Comparison of ENCODE assay signal across 9 mouse cellular contexts in the genomic region with DNA sequence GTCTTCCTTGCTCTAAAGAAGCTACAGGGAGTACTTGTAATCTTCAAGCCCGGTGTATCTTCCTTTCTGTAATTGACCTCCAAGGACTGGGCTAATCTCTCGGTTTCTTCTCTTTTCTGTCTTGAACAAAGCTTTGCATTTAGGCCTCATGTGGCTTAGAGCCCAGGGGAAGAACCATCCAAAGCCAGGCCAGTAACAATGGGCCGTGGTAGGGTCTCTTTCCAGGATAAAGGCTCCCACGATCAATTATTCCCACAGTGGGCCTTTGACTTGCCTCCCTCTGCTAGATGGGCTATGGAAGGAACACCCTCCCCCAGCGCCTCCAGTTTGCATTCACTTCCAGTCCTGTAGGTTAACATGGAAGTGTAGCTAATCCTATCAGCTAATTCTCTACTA.
DNase-seq lines count a peak whose midpoint lies in the region; ATAC-seq lines count a peak whose summit lies in the region.
"Had no signal": no experiment of that assay in that cellular context is flagged by ENCODE, and none has a peak within 500 bp of the region (broad histone marks: within the 10 kb centered on the region; RNA-seq: fewer than 3 reads in every experiment).

No protein-coding gene starts in this region.

- H3K4me3 ChIP-seq in heart, embryonic 13.5 days = no peak overlapping the region
- H3K4me3 ChIP-seq in heart, embryonic 12.5 days = no peak overlapping the region
- H3K4me3 ChIP-seq in lung, embryonic 16.5 days (ENCODE audit: low read length) = no peak overlapping the region
- no peak overlapping the region for H3K4me3 ChIP-seq in intestine, embryonic 15.5 days (replicated peaks)
- H3K4me3 ChIP-seq in stomach, embryonic 14.5 days (ENCODE audit: low read depth, low read length) = no peak overlapping the region

- no peak overlapping the region for H3K9ac ChIP-seq in heart, embryonic 13.5 days
- no peak overlapping the region for H3K9ac ChIP-seq in heart, embryonic 12.5 days
- peak overlapping the region; percentile 1; the same call in 1 of the 2 replicates for H3K9ac ChIP-seq in lung, embryonic 16.5 days (ENCODE audit: low read length)
- H3K9ac ChIP-seq in intestine, embryonic 15.5 days = no peak overlapping the region
- H3K9ac ChIP-seq in stomach, embryonic 14.5 days (replicated peaks; ENCODE audit: low read depth, low read length) = no peak overlapping the region

- H3K27me3 ChIP-seq in heart, embryonic 13.5 days (replicated peaks) = no peaks in the 10 kb centered on the region
- no peaks in the 10 kb centered on the region for H3K27me3 ChIP-seq in heart, embryonic 12.5 days (replicated peaks)
- H3K27me3 ChIP-seq in lung, embryonic 16.5 days (ENCODE audit: control insufficient read depth, insufficient read depth, low read depth, low read length) = no peaks in the 10 kb centered on the region
- H3K27me3 ChIP-seq in intestine, embryonic 15.5 days (replicated peaks) = no peaks in the 10 kb centered on the region
- H3K27me3 ChIP-seq in stomach, embryonic 14.5 days (ENCODE audit: control insufficient read depth, insufficient read depth, low read length) = no peaks in the 10 kb centered on the region

- WGBS in heart, embryonic 13.5 days = 57% methylated on average over 5 of the region's 5 CpGs
- WGBS in heart, embryonic 12.5 days = 67% methylated on average over 5 of the region's 5 CpGs
- 66% methylated on average over 5 of the region's 5 CpGs for whole genome bisulfite sequencing in lung, embryonic 16.5 days
- WGBS in intestine, embryonic 15.5 days = 70% methylated on average over 5 of the region's 5 CpGs
- WGBS in stomach, embryonic 14.5 days = 62% methylated on average over 5 of the region's 5 CpGs

- peak overlapping the region; percentile 69 for H3K27ac ChIP-seq in heart, embryonic 13.5 days (replicated peaks)
- H3K27ac ChIP-seq in heart, embryonic 12.5 days (ENCODE audit: poor library complexity, severe bottlenecking) = no peak overlapping the region
- H3K27ac ChIP-seq in lung, embryonic 16.5 days (ENCODE audit: low read length) = peak overlapping the region; percentile 91
- peak overlapping the region; percentile 59 for H3K27ac ChIP-seq in intestine, embryonic 15.5 days
- H3K27ac ChIP-seq in stomach, embryonic 14.5 days (ENCODE audit: low read length) = peak overlapping the region; percentile 79

- ATAC-seq in heart, embryonic 13.5 days (ENCODE audit: extremely low read depth, insufficient number of reproducible peaks, low FRiP score, low TSS enrichment) = no peak
- no peak for ATAC-seq in heart, embryonic 12.5 days (ENCODE audit: insufficient number of reproducible peaks, low FRiP score)
- ATAC-seq in lung, embryonic 16.5 days (ENCODE audit: low read depth) = no peak
- ATAC-seq in intestine, embryonic 15.5 days = no peak
- no peak for ATAC-seq in stomach, embryonic 14.5 days (ENCODE audit: insufficient number of reproducible peaks, insufficient read depth, low FRiP score, low read depth)

- H3K36me3 ChIP-seq in heart, embryonic 13.5 days = no peaks in the 10 kb centered on the region
- no peaks in the 10 kb centered on the region for H3K36me3 ChIP-seq in heart, embryonic 12.5 days
- no peaks in the 10 kb centered on the region for H3K36me3 ChIP-seq in lung, embryonic 16.5 days (ENCODE audit: control insufficient read depth, insufficient read depth, low read length)
- H3K36me3 ChIP-seq in intestine, embryonic 15.5 days = no peaks in the 10 kb centered on the region
- H3K36me3 ChIP-seq in stomach, embryonic 14.5 days (ENCODE audit: control insufficient read depth, insufficient read depth, low read length) = no peaks in the 10 kb centered on the region

- H3K9me3 ChIP-seq in heart, embryonic 13.5 days = no peaks in the 10 kb centered on the region
- no peaks in the 10 kb centered on the region for H3K9me3 ChIP-seq in heart, embryonic 12.5 days (replicated peaks)
- H3K9me3 ChIP-seq in lung, embryonic 16.5 days (ENCODE audit: control insufficient read depth, low read length) = no peaks in the 10 kb centered on the region
- H3K9me3 ChIP-seq in intestine, embryonic 15.5 days = no peaks in the 10 kb centered on the region
- no peaks in the 10 kb centered on the region for H3K9me3 ChIP-seq in stomach, embryonic 14.5 days (ENCODE audit: control insufficient read depth, low read depth, low read length)

- peaks cover 29% of the 10 kb centered on the region for H3K4me1 ChIP-seq in heart, embryonic 13.5 days
- H3K4me1 ChIP-seq in heart, embryonic 12.5 days (replicated peaks) = peaks cover 15% of the 10 kb centered on the region
- H3K4me1 ChIP-seq in lung, embryonic 16.5 days (replicated peaks; ENCODE audit: control insufficient read depth, insufficient read depth, low read length) = peaks cover 23% of the 10 kb centered on the region
- H3K4me1 ChIP-seq in intestine, embryonic 15.5 days (replicated peaks) = peaks cover 7% of the 10 kb centered on the region
- H3K4me1 ChIP-seq in stomach, embryonic 14.5 days (ENCODE audit: control insufficient read depth, insufficient read depth, low read length) = peaks cover under 1% of the 10 kb centered on the region; the same call in 1 of the 2 replicates

- DNase-seq in lung, postnatal 14 days = no peak
- no peak for DNase-seq in thymus, postnatal 14 days
- no peak for DNase-seq in adrenal gland, adult 18-20 months (ENCODE audit: low spot score in 2 of 2)
- DNase-seq: lung, adult 2 months had no signal

- no peak overlapping the region for H3K4me2 ChIP-seq in heart, embryonic 13.5 days
- H3K4me2 ChIP-seq in heart, embryonic 12.5 days = no peak overlapping the region
- no peak overlapping the region for H3K4me2 ChIP-seq in lung, embryonic 16.5 days (ENCODE audit: low read depth, low read length)
- H3K4me2 ChIP-seq in intestine, embryonic 15.5 days (replicated peaks) = no peak overlapping the region
- no peak overlapping the region for H3K4me2 ChIP-seq in stomach, embryonic 14.5 days (replicated peaks; ENCODE audit: low read depth, low read length)
